Mouse (Mus musculus): Measurements from ENCODE around the gene Isoc2a.

DNA sequence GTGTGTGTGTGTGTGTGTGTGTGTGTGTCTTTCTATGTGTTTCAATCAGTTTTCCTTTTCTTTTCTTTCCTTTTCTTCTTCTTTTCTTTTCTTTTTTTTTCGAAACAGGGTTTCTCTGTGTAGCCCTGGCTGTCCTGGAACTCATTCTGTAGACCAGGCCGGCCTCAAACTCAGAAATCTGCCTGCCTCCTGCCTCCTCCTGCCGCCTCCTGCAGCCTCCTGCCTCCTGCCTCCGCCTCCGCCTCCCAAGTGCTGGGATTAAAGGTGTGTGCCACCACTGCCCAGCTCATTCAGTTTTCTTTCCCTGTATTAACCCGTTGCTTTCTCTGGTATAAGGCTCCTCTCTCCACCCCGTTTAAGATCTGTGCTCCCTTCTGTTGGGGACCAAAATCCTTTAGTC lies 19.6 kb upstream of the Isoc2a start:
- TF ChIP-seq CTCF (IDR thresholded peaks at IDR 0.05; ENCODE audit: low read depth) = no peak
- no peak for TF ChIP-seq EP300 (IDR thresholded peaks at IDR 0.05; ENCODE audit: low read depth)
